Mouse (Mus musculus): ENCODE measurements at regions not wholly inside any gene's neighbourhood (a gene's known extent, or its start where the extent isn't known, plus 50 kb on each side); places are given as distances from the start of the nearest gene placed in this dataset.

- Histone ChIP-seq H3K27me3 (ENCODE audit: control insufficient read depth, insufficient read depth, low read depth, low read length) (no peaks in the 10 kb centered on the region), H3K4me3 (ENCODE audit: low read length) (no peak overlapping the region), H3K9ac (ENCODE audit: low read length) (no peak overlapping the region), H3K27ac (ENCODE audit: low read length) (no peak overlapping the region), H3K4me1 (replicated peaks; ENCODE audit: control insufficient read depth, insufficient read depth, low read length) (peaks cover 7% of the 10 kb centered on the region), H3K36me3 (ENCODE audit: control insufficient read depth, insufficient read depth, low read length) (no peaks in the 10 kb centered on the region), H3K9me3 (ENCODE audit: control insufficient read depth, low read length) (no peaks in the 10 kb centered on the region), H3K4me2 (ENCODE audit: low read depth, low read length) (no peak overlapping the region)
- no peak for ATAC-seq (ENCODE audit: low read depth)
- 71% methylated on average over 6 of the region's 6 CpGs for WGBS
Measured at GRCm38 (mm10) chr15:62087755-62088154, 1164.9 kb upstream of the A1bg start.

- Histone ChIP-seq H3K4me3 (ENCODE audit: low read length) (no peak overlapping the region), H3K27ac (ENCODE audit: low read length) (no peak overlapping the region), H3K27me3 (ENCODE audit: control insufficient read depth, insufficient read depth, low read depth, low read length) (no peaks in the 10 kb centered on the region), H3K9ac (ENCODE audit: low read length) (no peak overlapping the region), H3K36me3 (ENCODE audit: control insufficient read depth, insufficient read depth, low read length) (no peaks in the 10 kb centered on the region), H3K9me3 (ENCODE audit: control insufficient read depth, low read length) (no peaks in the 10 kb centered on the region), H3K4me1 (replicated peaks; ENCODE audit: control insufficient read depth, insufficient read depth, low read length) (no peaks in the 10 kb centered on the region), H3K4me2 (ENCODE audit: low read depth, low read length) (no peak overlapping the region)
- 90% methylated on average over 3 of the region's 3 CpGs for WGBS
- ATAC-seq (ENCODE audit: low read depth), result no peak
Measured at GRCm38 (mm10) chr15:62086037-62086436, 1163.2 kb upstream of the A1bg start.

GRCm38 (mm10) chr15:62083347-62083746 lies 1160.5 kb upstream of the A1bg start:
- Histone ChIP-seq H3K9me3 (ENCODE audit: control insufficient read depth, low read length) (no peaks in the 10 kb centered on the region), H3K4me1 (replicated peaks; ENCODE audit: control insufficient read depth, insufficient read depth, low read length) (peaks cover 7% of the 10 kb centered on the region), H3K4me2 (ENCODE audit: low read depth, low read length) (no peak overlapping the region), H3K9ac (ENCODE audit: low read length) (no peak overlapping the region), H3K27ac (ENCODE audit: low read length) (no peak overlapping the region), H3K36me3 (ENCODE audit: control insufficient read depth, insufficient read depth, low read length) (no peaks in the 10 kb centered on the region), H3K4me3 (ENCODE audit: low read length) (no peak overlapping the region), H3K27me3 (ENCODE audit: control insufficient read depth, insufficient read depth, low read depth, low read length) (no peaks in the 10 kb centered on the region)
- WGBS, result 90% methylated on average over 3 of the region's 3 CpGs
- ATAC-seq (ENCODE audit: low read depth), result no peak

- 88% methylated on average over 2 of the region's 2 CpGs for WGBS
- no peaks in the 10 kb centered on the region for H3K27me3 ChIP-seq (ENCODE audit: control insufficient read depth, insufficient read depth, low read depth, low read length)
- peaks cover 7% of the 10 kb centered on the region for H3K4me1 ChIP-seq (replicated peaks; ENCODE audit: control insufficient read depth, insufficient read depth, low read length)
- no peaks in the 10 kb centered on the region for H3K36me3 ChIP-seq (ENCODE audit: control insufficient read depth, insufficient read depth, low read length)
- no peak overlapping the region for H3K4me2 ChIP-seq (ENCODE audit: low read depth, low read length)
- no peak overlapping the region for H3K9ac ChIP-seq (ENCODE audit: low read length)
- no peaks in the 10 kb centered on the region for H3K9me3 ChIP-seq (ENCODE audit: control insufficient read depth, low read length)
- ATAC-seq (ENCODE audit: low read depth), result no peak
- no peak overlapping the region for H3K27ac ChIP-seq (ENCODE audit: low read length)
- H3K4me3 ChIP-seq (ENCODE audit: low read length), result no peak overlapping the region
Measured at GRCm38 (mm10) chr15:62082539-62082938, 1159.7 kb upstream of the A1bg start.

- Histone ChIP-seq H3K27me3 (ENCODE audit: control insufficient read depth, insufficient read depth, low read depth, low read length) (no peaks in the 10 kb centered on the region), H3K4me3 (ENCODE audit: low read length) (no peak overlapping the region), H3K4me1 (replicated peaks; ENCODE audit: control insufficient read depth, insufficient read depth, low read length) (peaks cover 7% of the 10 kb centered on the region), H3K36me3 (ENCODE audit: control insufficient read depth, insufficient read depth, low read length) (no peaks in the 10 kb centered on the region), H3K27ac (ENCODE audit: low read length) (peak overlapping the region; percentile 32; the same call in 1 of the 2 replicates), H3K9ac (ENCODE audit: low read length) (no peak overlapping the region), H3K4me2 (ENCODE audit: low read depth, low read length) (no peak overlapping the region), H3K9me3 (ENCODE audit: control insufficient read depth, low read length) (no peaks in the 10 kb centered on the region)
- WGBS, result 55% methylated on average over 9 of the region's 9 CpGs
- peak; percentile 90 for ATAC-seq (ENCODE audit: low read depth)
Measured at GRCm38 (mm10) chr15:62079155-62080109, 1156.6 kb upstream of the A1bg start.

GRCm38 (mm10) chr15:62076552-62077234 lies 1153.9 kb upstream of the A1bg start:
- no peak for ATAC-seq (ENCODE audit: low read depth)
- Histone ChIP-seq H3K4me1 (replicated peaks; ENCODE audit: control insufficient read depth, insufficient read depth, low read length) (peaks cover 7% of the 10 kb centered on the region), H3K36me3 (ENCODE audit: control insufficient read depth, insufficient read depth, low read length) (no peaks in the 10 kb centered on the region), H3K27me3 (ENCODE audit: control insufficient read depth, insufficient read depth, low read depth, low read length) (no peaks in the 10 kb centered on the region), H3K4me3 (ENCODE audit: low read length) (no peak overlapping the region), H3K27ac (ENCODE audit: low read length) (no peak overlapping the region), H3K9ac (ENCODE audit: low read length) (no peak overlapping the region), H3K4me2 (ENCODE audit: low read depth, low read length) (no peak overlapping the region), H3K9me3 (ENCODE audit: control insufficient read depth, low read length) (no peaks in the 10 kb centered on the region)
- 85% methylated on average over 5 of the region's 5 CpGs for WGBS

GRCm38 (mm10) chr15:62074735-62075134 lies 1151.9 kb upstream of the A1bg start:
- H3K4me2 ChIP-seq (ENCODE audit: low read depth, low read length), result no peak overlapping the region
- no peaks in the 10 kb centered on the region for H3K27me3 ChIP-seq (ENCODE audit: control insufficient read depth, insufficient read depth, low read depth, low read length)
- no peak overlapping the region for H3K4me3 ChIP-seq (ENCODE audit: low read length)
- no peaks in the 10 kb centered on the region for H3K9me3 ChIP-seq (ENCODE audit: control insufficient read depth, low read length)
- no peak for ATAC-seq (ENCODE audit: low read depth)
- peaks cover 7% of the 10 kb centered on the region for H3K4me1 ChIP-seq (replicated peaks; ENCODE audit: control insufficient read depth, insufficient read depth, low read length)
- H3K36me3 ChIP-seq (ENCODE audit: control insufficient read depth, insufficient read depth, low read length), result no peaks in the 10 kb centered on the region
- H3K27ac ChIP-seq (ENCODE audit: low read length), result no peak overlapping the region
- 95% methylated on average over 4 of the region's 4 CpGs for WGBS
- no peak overlapping the region for H3K9ac ChIP-seq (ENCODE audit: low read length)

- no peaks in the 10 kb centered on the region for H3K27me3 ChIP-seq (ENCODE audit: control insufficient read depth, insufficient read depth, low read depth, low read length)
- 94% methylated on average over 5 of the region's 5 CpGs for WGBS
- ATAC-seq (ENCODE audit: low read depth), result no peak
- no peaks in the 10 kb centered on the region for H3K9me3 ChIP-seq (ENCODE audit: control insufficient read depth, low read length)
- H3K9ac ChIP-seq (ENCODE audit: low read length), result no peak overlapping the region
- H3K4me1 ChIP-seq (replicated peaks; ENCODE audit: control insufficient read depth, insufficient read depth, low read length), result no peaks in the 10 kb centered on the region
- no peak overlapping the region for H3K4me3 ChIP-seq (ENCODE audit: low read length)
- H3K27ac ChIP-seq (ENCODE audit: low read length), result no peak overlapping the region
- H3K36me3 ChIP-seq (ENCODE audit: control insufficient read depth, insufficient read depth, low read length), result no peaks in the 10 kb centered on the region
- H3K4me2 ChIP-seq (ENCODE audit: low read depth, low read length), result no peak overlapping the region
Measured at GRCm38 (mm10) chr15:62073595-62073994, 1150.8 kb upstream of the A1bg start.

GRCm38 (mm10) chr15:62071311-62071710 lies 1148.5 kb upstream of the A1bg start:
- H3K27me3 ChIP-seq (ENCODE audit: control insufficient read depth, insufficient read depth, low read depth, low read length), result no peaks in the 10 kb centered on the region
- peaks cover 4% of the 10 kb centered on the region for H3K4me1 ChIP-seq (replicated peaks; ENCODE audit: control insufficient read depth, insufficient read depth, low read length)
- H3K36me3 ChIP-seq (ENCODE audit: control insufficient read depth, insufficient read depth, low read length), result no peaks in the 10 kb centered on the region
- H3K4me2 ChIP-seq (ENCODE audit: low read depth, low read length), result no peak overlapping the region
- H3K4me3 ChIP-seq (ENCODE audit: low read length), result no peak overlapping the region
- no peak overlapping the region for H3K9ac ChIP-seq (ENCODE audit: low read length)
- no peak for ATAC-seq (ENCODE audit: low read depth)
- H3K9me3 ChIP-seq (ENCODE audit: control insufficient read depth, low read length), result no peaks in the 10 kb centered on the region
- WGBS, result 75% methylated on average over 2 of the region's 2 CpGs
- no peak overlapping the region for H3K27ac ChIP-seq (ENCODE audit: low read length)

Measured in lung, embryonic 16.5 days (tissue).